Mouse (Mus musculus) embryonic facial prominence, embryonic 13.5 days (tissue): ENCODE measurements around the gene Gpr4. TPM values are rescaled to one million over a fixed set of nuclear protein-coding genes. Genes with fewer than 3 reads are reported as not detected.

ENCODE experiments used
- ATAC-seq: fragments of 200-750 bp; cut with Nextera tagmentation; 2 replicates; pipeline ENCODE4 v1.8.0; 2017; ENCODE audit warnings: low read depth; ENCODE audit not compliant: insufficient number of reproducible peaks, insufficient read depth, low FRiP score, low TSS enrichment
- H3K27ac ChIP-seq: fragments of 300-500 bp; sonication (generic); 2 replicates; pipeline ENCODE4 v1.5.1; 2015; ENCODE audit warnings: moderate library complexity, mild to moderate bottlenecking, inconsistent platforms
- H3K27me3 ChIP-seq: fragments of 300-500 bp; sonication (generic); 2 replicates; pipeline ENCODE4 v1.6.1; 2015; ENCODE audit warnings: mild to moderate bottlenecking, inconsistent platforms
- H3K36me3 ChIP-seq: fragments of 300-500 bp; sonication (generic); 2 replicates; pipeline ENCODE4 v1.6.1; 2015; ENCODE audit warnings: mild to moderate bottlenecking, inconsistent platforms
- H3K4me1 ChIP-seq: fragments of 300-500 bp; sonication (generic); 2 replicates; pipeline ENCODE4 v1.6.1; 2015; ENCODE audit warnings: inconsistent platforms
- H3K4me2 ChIP-seq: fragments of 300-500 bp; sonication (generic); 2 replicates; pipeline ENCODE4 v1.6.1; 2015; ENCODE audit warnings: moderate library complexity, mild to moderate bottlenecking, inconsistent platforms
- H3K4me3 ChIP-seq: fragments of 300-500 bp; sonication (generic); 2 replicates; pipeline ENCODE4 v1.5.1; 2015; ENCODE audit warnings: mild to moderate bottlenecking, inconsistent platforms
- H3K9ac ChIP-seq: fragments of 300-500 bp; sonication (generic); 2 replicates; pipeline ENCODE4 v1.6.1; 2015; ENCODE audit warnings: mild to moderate bottlenecking, inconsistent platforms
- H3K9me3 ChIP-seq: fragments of 300-500 bp; sonication (generic); 2 replicates; pipeline ENCODE4 v1.6.1; 2016; ENCODE audit warnings: inconsistent platforms
- WGBS: fragments of 180-500 bp; shearing (Covaris S2); methylation state at CpG from one replicate; pipeline ENCODE4 v1.1.7; 2015; ENCODE audit warnings: mixed read lengths; 5-methylcytosine and 5-hydroxymethylcytosine counted together
- polyA plus RNA-seq: library from polyadenylated mRNA; unstranded; fragments of >200 nt; fragmentation: Nextera tagmentation; extraction: Ambion mirVana; gene quantifications from 2 replicates; pipeline ENCODE4 v1.2.1, GENCODE M21; 2015

Gene Gpr4
- polyA plus RNA-seq, 1 experiment from 2014 or later, result 1.6 TPM

- no peak for ATAC-seq
- Histone ChIP-seq H3K4me1 (peaks cover 33% of the 10 kb centered on the region), H3K9me3 (peaks cover 2% of the 10 kb centered on the region), H3K36me3 (no peaks in the 10 kb centered on the region), H3K9ac (no peak overlapping the region), H3K4me2 (no peak overlapping the region), H3K27ac (no peak overlapping the region), H3K4me3 (no peak overlapping the region), H3K27me3 (peaks cover 26% of the 10 kb centered on the region)
- WGBS, result 60% methylated on average over 9 of the region's 9 CpGs
Measured at GRCm38 (mm10) chr7:19214940-19215339, 2.6 kb downstream of the Gpr4 start.

- Histone ChIP-seq H3K4me3 (no peak overlapping the region), H3K9me3 (no peaks in the 10 kb centered on the region), H3K4me2 (no peak overlapping the region), H3K9ac (no peak overlapping the region), H3K27me3 (peaks cover 15% of the 10 kb centered on the region), H3K27ac (no peak overlapping the region), H3K36me3 (peaks cover 5% of the 10 kb centered on the region; the same call in 1 of the 2 replicates), H3K4me1 (peaks cover 26% of the 10 kb centered on the region)
- ATAC-seq, result no peak
- 67% methylated on average over 5 of the region's 5 CpGs for WGBS
Measured at GRCm38 (mm10) chr7:19217492-19217891, 5.2 kb downstream of the Gpr4 start.

GRCm38 (mm10) chr7:19217944-19218343 lies 5.6 kb downstream of the Gpr4 start:
- H3K4me1 ChIP-seq, result peaks cover 22% of the 10 kb centered on the region
- no peak overlapping the region for H3K27ac ChIP-seq
- 4% methylated on average over 2 of the region's 3 CpGs for WGBS

GRCm38 (mm10) chr7:19220061-19220460 lies 7.7 kb downstream of the Gpr4 start:
- Histone ChIP-seq H3K9ac (no peak overlapping the region), H3K4me1 (peaks cover 12% of the 10 kb centered on the region), H3K4me2 (no peak overlapping the region), H3K36me3 (peaks cover 10% of the 10 kb centered on the region; the same call in 1 of the 2 replicates), H3K27me3 (no peaks in the 10 kb centered on the region), H3K27ac (no peak overlapping the region), H3K4me3 (no peak overlapping the region), H3K9me3 (no peaks in the 10 kb centered on the region)
- no peak for ATAC-seq
- 70% methylated on average over 3 of the region's 3 CpGs for WGBS

More at GRCm38 (mm10) chr7:19217944-19218343, 5.6 kb downstream of the Gpr4 start:
- Histone ChIP-seq H3K4me3 (no peak overlapping the region), H3K9ac (no peak overlapping the region), H3K4me2 (no peak overlapping the region), H3K36me3 (peaks cover 9% of the 10 kb centered on the region; the same call in 1 of the 2 replicates), H3K9me3 (no peaks in the 10 kb centered on the region), H3K27me3 (peaks cover 12% of the 10 kb centered on the region)
- ATAC-seq, result no peak

GRCm38 (mm10) chr7:19222189-19222588 lies 9.9 kb downstream of the Gpr4 start:
- 95% methylated on average over 16 of the region's 16 CpGs for WGBS
- H3K4me2 ChIP-seq, result no peak overlapping the region
- H3K36me3 ChIP-seq, result peaks cover 19% of the 10 kb centered on the region; the same call in 1 of the 2 replicates
- no peaks in the 10 kb centered on the region for H3K27me3 ChIP-seq
- peaks cover 15% of the 10 kb centered on the region for H3K4me1 ChIP-seq
- H3K4me3 ChIP-seq, result no peak overlapping the region
- no peak overlapping the region for H3K9ac ChIP-seq
- no peak overlapping the region for H3K27ac ChIP-seq
- H3K9me3 ChIP-seq, result no peaks in the 10 kb centered on the region
- no peak for ATAC-seq

GRCm38 (mm10) chr7:19222875-19223274 lies 10.5 kb downstream of the Gpr4 start:
- Histone ChIP-seq H3K4me2 (no peak overlapping the region), H3K9me3 (no peaks in the 10 kb centered on the region), H3K27me3 (no peaks in the 10 kb centered on the region), H3K9ac (no peak overlapping the region), H3K27ac (no peak overlapping the region), H3K4me1 (peaks cover 11% of the 10 kb centered on the region), H3K36me3 (peaks cover 19% of the 10 kb centered on the region; the same call in 1 of the 2 replicates), H3K4me3 (no peak overlapping the region)
- ATAC-seq, result no peak
- 89% methylated on average over 14 of the region's 14 CpGs for WGBS

GRCm38 (mm10) chr7:19224933-19225332 lies 12.6 kb downstream of the Gpr4 start:
- no peaks in the 10 kb centered on the region for H3K27me3 ChIP-seq
- peaks cover 16% of the 10 kb centered on the region for H3K4me1 ChIP-seq
- H3K4me3 ChIP-seq, result no peak overlapping the region
- ATAC-seq, result no peak
- H3K9me3 ChIP-seq, result no peaks in the 10 kb centered on the region
- WGBS, result 78% methylated on average over 4 of the region's 4 CpGs
- H3K9ac ChIP-seq, result peak overlapping the region; percentile 7; the same call in 1 of the 2 replicates
- H3K27ac ChIP-seq, result no peak overlapping the region
- peaks cover 19% of the 10 kb centered on the region; the same call in 1 of the 2 replicates for H3K36me3 ChIP-seq
- H3K4me2 ChIP-seq, result no peak overlapping the region

- 18% methylated on average over 20 of the region's 20 CpGs for WGBS
- ATAC-seq, result 0 out of 2 replicates have a peak, but pooled peaks have one; percentile 7
- peaks cover 22% of the 10 kb centered on the region; the same call in 1 of the 2 replicates for H3K36me3 ChIP-seq
- no peaks in the 10 kb centered on the region for H3K9me3 ChIP-seq
- H3K4me3 ChIP-seq, result peak overlapping the region; percentile 64
- peak overlapping the region; percentile 75 for H3K4me2 ChIP-seq
- peak overlapping the region; percentile 94 for H3K27ac ChIP-seq
- H3K9ac ChIP-seq, result peak overlapping the region; percentile 81
- peaks cover 17% of the 10 kb centered on the region for H3K4me1 ChIP-seq
- H3K27me3 ChIP-seq, result no peaks in the 10 kb centered on the region
Measured at GRCm38 (mm10) chr7:19226817-19227797, 14.8 kb downstream of the Gpr4 start.

- Histone ChIP-seq H3K9ac (peak within 1 kb of the TSS; percentile 83), H3K4me3 (peak within 1 kb of the TSS; percentile 64), H3K9me3 (no peaks in the 10 kb centered on the region), H3K4me1 (peaks cover 17% of the 10 kb centered on the region), H3K27me3 (no peaks in the 10 kb centered on the region), H3K4me2 (peak within 1 kb of the TSS; percentile 75), H3K36me3 (peaks cover 18% of the 10 kb centered on the region; the same call in 1 of the 2 replicates), H3K27ac (peak within 1 kb of the TSS; percentile 99)
- peak; percentile 96 for ATAC-seq
- WGBS, result under 1% methylated on average over 90 of the region's 91 CpGs
Measured at GRCm38 (mm10) chr7:19227883-19228792, 15.8 kb downstream of the Gpr4 start, which contains the start of gene Opa3. TSS of gene Opa3 (plus strand) at chr7:19228334.

- peak overlapping the region; percentile 75 for H3K4me2 ChIP-seq
- peaks cover 17% of the 10 kb centered on the region for H3K4me1 ChIP-seq
- no peaks in the 10 kb centered on the region for H3K27me3 ChIP-seq
- peak overlapping the region; percentile 83 for H3K9ac ChIP-seq
- peak overlapping the region; percentile 64 for H3K4me3 ChIP-seq
- no peaks in the 10 kb centered on the region for H3K9me3 ChIP-seq
- no peak for ATAC-seq
- under 1% methylated on average over 14 of the region's 14 CpGs for WGBS
- H3K36me3 ChIP-seq, result peaks cover 18% of the 10 kb centered on the region; the same call in 1 of the 2 replicates
- H3K27ac ChIP-seq, result peak overlapping the region; percentile 99
Measured at GRCm38 (mm10) chr7:19228793-19229148, 16.4 kb downstream of the Gpr4 start.

- WGBS, result 50% methylated on average over 5 of the region's 5 CpGs
- Histone ChIP-seq H3K27me3 (no peaks in the 10 kb centered on the region), H3K36me3 (peaks cover 21% of the 10 kb centered on the region; the same call in 1 of the 2 replicates), H3K9me3 (no peaks in the 10 kb centered on the region), H3K4me3 (peak overlapping the region; percentile 64), H3K9ac (peak overlapping the region; percentile 83), H3K27ac (peak overlapping the region; percentile 65), H3K4me1 (peaks cover 17% of the 10 kb centered on the region), H3K4me2 (peak overlapping the region; percentile 75)
- ATAC-seq, result no peak
Measured at GRCm38 (mm10) chr7:19229404-19229803, 17.1 kb downstream of the Gpr4 start.
